Mouse (Mus musculus) MEL (cell line): ENCODE data around the gene Smo.

ENCODE experiments used
- CTCF ChIP-seq, 3 experiments: IDR thresholded peaks in 2 of 3; conservative IDR thresholded peaks in 1 of 3; 2 replicates each; pipeline ENCODE4 v1.5.1; 2011 to 2012; ENCODE audit warnings: low read length in 3 of 3, low read depth in 2 of 3, mild to moderate bottlenecking in 2 of 3, improper control_type of control experiment in 1 of 3, inconsistent platforms in 1 of 3, mixed read lengths in 1 of 3, moderate library complexity in 1 of 3; ENCODE audit not compliant: control insufficient read depth in 1 of 3, insufficient read depth in 1 of 3, poor library complexity in 1 of 3, severe bottlenecking in 1 of 3
- TBP ChIP-seq: IDR thresholded peaks from 2 replicates; pipeline ENCODE4 v1.8.0; 2011; ENCODE audit warnings: low read depth, low read length, improper control_type of control experiment
- TCF12 ChIP-seq: IDR thresholded peaks from 2 replicates; pipeline ENCODE4 v1.6.1; 2014; ENCODE audit warnings: low read depth, mild to moderate bottlenecking, inconsistent platforms, low read length, improper control_type of control experiment, moderate library complexity
- ZC3H11A ChIP-seq: IDR thresholded peaks from 2 replicates; pipeline ENCODE4 v1.6.1; 2012; ENCODE audit warnings: low read depth, mild to moderate bottlenecking, inconsistent platforms, low read length, improper control_type of control experiment
- ZKSCAN1 ChIP-seq: IDR thresholded peaks from 2 replicates; pipeline ENCODE4 v1.6.1; 2012; ENCODE audit warnings: low read depth, mild to moderate bottlenecking, inconsistent platforms, low read length, improper control_type of control experiment, moderate library complexity
- ZMIZ1 ChIP-seq: IDR thresholded peaks from 2 replicates; pipeline ENCODE4 v1.6.1; 2012; ENCODE audit warnings: low read depth, mild to moderate bottlenecking, inconsistent platforms, low read length, improper control_type of control experiment, moderate library complexity
- ZNF384 ChIP-seq: IDR thresholded peaks from 2 replicates; pipeline ENCODE4 v1.6.1; 2012; ENCODE audit warnings: low read depth, mild to moderate bottlenecking, inconsistent platforms, low read length, improper control_type of control experiment

GRCm38 (mm10) chr6:29777238-29777555, 41.9 kb downstream of the Smo start:
- no peak for TF ChIP-seq CTCF (IDR thresholded peaks at IDR 0.05 in 2 of 3, conservative IDR thresholded peaks at IDR 0.05 in 1 of 3; ENCODE audit: control insufficient read depth in 1 of 3, insufficient read depth in 1 of 3, low read depth in 2 of 3, low read length in 3 of 3, poor library complexity in 1 of 3, severe bottlenecking in 1 of 3)
- no peak for TF ChIP-seq ZC3H11A
- no peak for TF ChIP-seq TCF12
- no peak for TF ChIP-seq ZMIZ1
- TF ChIP-seq TBP: no peak
- TF ChIP-seq ZNF384: no peak
- TF ChIP-seq ZKSCAN1: no peak
